Mouse (Mus musculus): Measurements from ENCODE around the gene Rapsn.
A peak's percentile ranks its signal among the peaks of the same experiment; 100 is the strongest.

Gene Rapsn

DNA sequence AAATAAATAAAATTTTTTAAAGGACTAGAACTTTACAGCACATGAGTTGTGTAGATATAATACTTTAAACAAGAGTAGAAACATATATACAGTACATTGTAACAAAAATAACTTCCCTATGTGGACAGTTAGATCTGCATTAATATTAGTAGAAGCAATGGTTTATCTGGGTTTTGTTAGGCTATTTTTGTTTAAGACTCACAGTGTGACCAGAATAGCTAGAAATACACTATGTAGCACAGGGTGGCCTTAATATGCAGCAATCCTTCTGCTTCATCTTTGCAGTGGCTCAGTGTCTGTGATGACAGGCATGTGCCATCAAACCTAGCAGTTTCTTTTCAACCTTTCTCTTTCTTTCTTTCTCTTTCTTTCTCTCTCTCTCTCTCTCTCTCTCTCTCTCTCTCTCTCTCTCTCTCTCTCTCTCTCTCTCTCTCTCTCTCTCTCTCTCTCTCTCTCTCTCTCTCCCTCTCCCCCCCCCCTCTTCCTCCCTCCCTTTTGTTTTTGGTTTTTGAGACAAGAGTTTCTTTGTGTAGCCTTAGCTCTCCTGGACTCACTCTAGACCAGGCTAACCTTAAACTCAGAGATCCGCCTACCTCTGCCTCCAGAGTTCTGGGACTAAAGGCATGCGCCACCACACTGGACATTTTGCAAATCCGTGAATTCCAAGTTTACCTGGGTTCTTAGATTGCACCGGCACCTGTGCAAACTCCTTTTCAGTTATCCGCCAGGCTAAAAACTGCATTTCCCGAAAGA lies 17.9 kb downstream of the Rapsn start:
- DNase-seq (ENCODE audit: low spot score in 2 of 2), result no peak

DNA sequence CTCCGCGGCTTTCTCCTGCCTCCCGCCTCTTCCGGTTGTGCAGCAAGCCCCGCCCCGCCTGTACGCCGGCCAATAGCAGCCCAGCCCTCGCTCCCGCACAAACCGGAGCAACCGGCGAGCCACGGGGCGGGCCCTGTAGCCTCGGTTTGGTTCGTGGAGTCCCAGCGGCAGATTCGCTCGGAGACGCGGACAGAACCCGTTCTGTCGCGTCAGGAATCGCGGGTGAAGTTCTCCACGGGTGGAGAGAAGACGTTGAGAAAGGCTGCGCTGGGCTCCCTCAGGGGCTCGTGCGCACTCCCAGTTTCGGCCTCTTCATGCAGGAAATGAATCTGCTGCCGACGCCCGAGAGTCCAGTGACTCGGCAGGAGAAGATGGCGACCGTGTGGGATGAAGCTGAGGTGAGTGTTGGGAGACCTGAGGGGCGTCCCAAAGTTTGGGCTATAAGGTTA lies 18.5 kb downstream of the Rapsn start, which contains the start of gene Psmc3:
Gene Psmc3, plus strand, starts transcription at position 76 of the 449 bp plus-strand sequence.
- peak; percentile 89 for DNase-seq (ENCODE audit: low spot score in 2 of 2)

DNA sequence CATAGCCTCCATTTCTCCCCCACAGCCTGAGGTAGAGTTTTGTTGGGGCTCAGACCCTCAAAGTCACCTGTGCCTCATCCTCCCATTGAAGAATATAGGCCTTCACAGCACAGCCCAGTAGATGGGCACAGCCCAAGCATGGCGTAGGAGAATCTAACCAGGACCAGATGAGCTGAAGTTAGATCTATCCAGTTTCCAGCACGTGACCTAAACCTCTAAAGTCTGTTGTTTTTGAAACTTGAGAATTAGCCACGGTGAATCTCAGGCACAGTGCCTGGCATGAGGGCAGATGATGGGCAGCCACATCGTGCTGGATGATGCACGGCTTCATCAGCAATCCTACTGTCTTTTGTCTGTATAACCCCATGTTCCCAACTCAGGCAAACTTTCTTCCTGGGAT lies 23.0 kb downstream of the Rapsn start:
- DNase-seq (ENCODE audit: low spot score in 2 of 2), result no peak

DNA sequence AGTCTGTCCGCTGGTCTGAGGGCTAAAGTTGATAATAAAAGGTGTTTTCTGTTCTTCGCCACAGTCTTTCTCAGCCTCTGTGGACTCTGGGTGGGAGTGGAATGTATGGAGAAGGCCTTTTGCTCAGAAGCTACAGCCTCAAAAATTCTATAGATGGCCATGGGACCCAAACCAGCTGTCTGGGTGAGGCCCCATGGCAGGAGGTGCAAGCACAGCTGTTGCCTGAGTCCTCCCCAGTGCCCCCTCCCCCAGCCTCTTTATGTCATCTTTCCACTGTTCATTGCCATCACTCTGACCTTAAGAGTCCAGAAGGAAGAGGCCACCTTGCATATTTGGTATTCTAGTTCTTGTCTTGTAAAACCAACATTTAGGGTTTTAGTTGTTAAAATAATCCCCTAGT lies 24.0 kb downstream of the Rapsn start:
- DNase-seq (ENCODE audit: low spot score in 2 of 2), result no peak

DNA sequence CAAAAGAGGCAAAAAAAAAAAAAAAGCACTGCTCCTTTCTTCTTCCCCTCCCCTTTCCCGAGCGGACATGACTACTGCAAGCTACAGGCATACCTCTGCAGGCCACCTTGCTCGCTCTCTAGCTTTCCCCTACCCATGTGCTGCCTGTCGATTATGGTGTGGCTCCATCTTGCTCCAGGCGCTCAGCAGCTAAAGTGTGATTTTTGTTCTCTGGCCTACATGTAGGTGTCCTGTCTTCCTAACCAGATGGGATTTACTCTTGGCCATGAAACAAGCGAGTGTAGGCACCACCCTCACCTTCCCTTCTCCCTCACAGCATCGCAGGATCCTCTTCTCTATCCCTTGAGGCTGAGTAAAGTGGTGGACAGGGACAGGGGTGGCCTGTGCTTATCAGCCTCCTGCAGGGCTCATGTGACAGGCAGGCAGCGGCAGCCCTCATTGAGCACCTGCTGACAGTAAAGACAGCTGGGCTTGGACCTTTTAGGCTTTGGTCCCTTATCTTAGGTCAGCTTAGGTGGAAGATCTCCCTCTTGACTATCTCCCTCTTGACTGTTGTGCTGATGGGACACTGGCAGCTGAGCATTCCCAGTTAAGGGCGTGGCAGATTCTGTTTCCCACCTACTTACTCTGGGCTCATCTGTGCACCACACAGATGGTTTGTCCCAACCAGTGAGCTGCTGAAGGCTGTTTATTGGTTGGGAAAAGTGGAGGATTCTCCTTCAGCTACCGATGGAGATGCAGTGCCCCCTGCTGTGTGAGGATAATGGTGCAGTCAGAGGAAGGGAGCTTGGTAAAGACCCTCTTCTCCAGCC lies 25.3 kb downstream of the Rapsn start:
- peak; percentile 67 to 71 for DNase-seq (ENCODE audit: low spot score in 2 of 2)

DNA sequence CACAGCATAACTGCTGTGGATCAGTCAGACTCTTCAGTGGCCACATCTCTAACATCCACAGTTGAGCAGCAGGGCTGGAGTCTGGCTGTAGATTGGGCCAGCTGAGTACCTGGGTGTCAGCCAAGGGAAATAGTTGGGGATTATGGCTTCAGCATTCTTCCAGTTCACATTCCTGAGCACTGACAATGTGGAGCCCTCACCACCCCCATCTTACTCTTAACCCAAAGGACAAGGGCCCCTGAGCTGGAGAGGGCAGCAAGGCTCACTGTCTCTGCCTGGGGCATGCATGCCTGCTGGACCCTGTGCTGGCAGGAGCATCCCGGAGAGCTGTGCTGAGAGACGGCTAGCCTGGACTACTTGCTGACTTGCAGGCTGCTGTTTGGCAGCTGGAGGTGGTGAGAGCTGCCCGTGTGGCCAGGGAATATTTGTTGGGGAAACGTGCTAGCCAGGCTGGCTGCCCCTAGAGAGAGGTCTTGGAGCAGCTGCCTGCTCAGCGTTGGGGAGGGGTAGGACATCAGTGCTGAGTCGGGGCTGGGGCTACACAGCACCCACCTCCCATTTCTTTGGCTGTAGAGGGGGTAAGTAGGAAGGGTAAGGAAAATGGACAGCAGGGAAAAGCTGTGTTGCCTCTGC lies 26.5 kb downstream of the Rapsn start:
- DNase-seq (ENCODE audit: low spot score in 2 of 2), result no peak

DNA sequence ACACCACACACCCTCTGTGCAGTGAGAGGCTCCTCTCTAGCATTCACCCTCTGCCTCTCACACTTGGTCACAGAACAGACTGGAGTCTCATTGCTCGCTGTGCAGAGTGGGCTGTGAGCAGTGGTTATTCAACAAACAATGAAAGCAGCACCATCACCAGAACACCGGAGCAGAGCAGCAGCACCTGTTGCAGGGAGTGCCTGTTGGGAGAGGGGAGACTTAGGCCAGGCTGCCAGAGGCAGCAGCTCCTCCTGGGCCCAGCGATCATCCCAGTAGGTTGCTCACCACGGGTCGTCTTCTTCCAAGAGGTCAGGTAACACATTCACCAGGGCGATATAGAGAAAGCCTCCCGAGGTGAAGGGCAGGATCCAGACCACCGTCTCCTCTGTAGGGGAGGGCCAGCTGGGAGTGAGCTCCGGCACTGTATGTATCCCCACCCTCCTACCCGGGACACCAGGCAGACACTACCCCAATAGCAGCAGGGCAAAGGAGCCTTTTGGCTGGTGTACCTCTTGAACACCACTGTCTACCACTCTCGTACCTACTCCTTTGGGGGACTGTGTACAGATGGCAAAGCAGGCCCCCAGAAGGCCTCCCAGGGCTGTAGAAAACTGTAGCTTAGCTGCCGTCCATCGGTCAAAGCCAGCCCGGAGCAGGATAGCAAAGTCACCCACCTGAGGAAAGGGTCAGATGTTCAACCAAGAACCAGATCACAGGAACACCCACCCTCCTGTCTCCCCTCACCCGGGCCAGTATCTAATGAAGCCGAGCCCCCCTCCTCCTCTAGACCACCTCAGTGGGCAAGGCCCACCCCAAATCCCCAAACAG lies 27.6 kb downstream of the Rapsn start:
- DNase-seq (ENCODE audit: low spot score in 2 of 2), result no peak

DNA sequence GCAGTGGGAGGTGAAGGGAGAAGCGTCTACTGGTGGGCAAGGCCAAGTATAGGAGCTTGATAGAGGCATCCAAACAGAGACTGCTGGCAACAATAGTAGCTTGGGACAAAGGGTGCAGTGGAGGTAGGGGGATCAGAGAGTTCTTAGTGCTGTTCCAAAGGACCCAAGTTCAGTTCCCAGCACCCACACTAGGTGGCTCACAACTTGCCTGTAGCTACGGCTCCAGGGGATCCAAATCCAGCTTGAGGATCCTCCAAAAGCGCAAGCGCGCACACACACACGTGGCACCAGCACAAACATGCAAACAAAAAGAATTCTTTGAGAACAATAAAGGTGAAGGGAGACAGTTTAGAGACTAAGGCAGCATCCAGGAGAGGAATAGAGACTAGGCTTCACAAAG lies 28.8 kb downstream of the Rapsn start:
- DNase-seq (ENCODE audit: low spot score in 2 of 2), result no peak

DNA sequence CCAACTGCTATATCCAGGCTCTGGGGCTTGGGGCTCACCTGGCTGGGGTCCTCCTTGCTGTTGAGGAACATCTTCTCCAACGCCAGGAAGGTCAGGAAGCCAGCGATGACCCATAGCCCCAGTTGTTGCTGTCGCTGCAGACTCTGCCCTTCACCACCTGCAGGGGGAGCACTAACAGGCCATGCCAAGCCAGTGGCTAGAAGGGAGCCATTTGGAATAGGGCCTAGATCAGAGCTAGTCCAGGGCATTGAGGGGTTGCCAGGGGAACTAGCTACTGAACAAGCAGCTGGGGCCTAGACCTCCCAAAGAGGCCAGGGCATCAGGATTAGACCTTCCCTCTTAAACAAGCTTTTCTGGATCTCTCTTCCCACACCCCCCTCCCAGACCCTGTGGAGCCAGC lies 30.1 kb downstream of the Rapsn start:
- DNase-seq (ENCODE audit: low spot score in 2 of 2), result no peak

DNA sequence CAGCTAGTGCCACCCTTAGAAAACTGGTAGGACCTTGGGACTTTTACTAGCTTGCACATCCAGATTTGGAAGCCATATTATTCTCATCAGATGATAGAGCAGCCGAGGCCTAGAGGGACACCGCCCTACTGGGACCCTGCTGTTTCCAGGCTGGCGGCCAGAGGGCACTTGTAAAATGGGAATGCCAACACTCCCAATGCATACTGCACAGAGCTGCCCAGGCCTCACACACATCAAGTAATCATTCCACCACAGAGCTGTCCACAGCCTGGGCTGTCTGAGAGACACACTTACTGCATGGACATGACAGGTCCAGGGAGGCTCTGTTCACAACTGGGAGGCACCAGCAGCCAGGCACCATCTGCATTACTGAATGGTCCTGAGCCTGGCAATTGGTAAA lies 31.0 kb downstream of the Rapsn start:
- no peak for DNase-seq (ENCODE audit: low spot score in 2 of 2)

DNA sequence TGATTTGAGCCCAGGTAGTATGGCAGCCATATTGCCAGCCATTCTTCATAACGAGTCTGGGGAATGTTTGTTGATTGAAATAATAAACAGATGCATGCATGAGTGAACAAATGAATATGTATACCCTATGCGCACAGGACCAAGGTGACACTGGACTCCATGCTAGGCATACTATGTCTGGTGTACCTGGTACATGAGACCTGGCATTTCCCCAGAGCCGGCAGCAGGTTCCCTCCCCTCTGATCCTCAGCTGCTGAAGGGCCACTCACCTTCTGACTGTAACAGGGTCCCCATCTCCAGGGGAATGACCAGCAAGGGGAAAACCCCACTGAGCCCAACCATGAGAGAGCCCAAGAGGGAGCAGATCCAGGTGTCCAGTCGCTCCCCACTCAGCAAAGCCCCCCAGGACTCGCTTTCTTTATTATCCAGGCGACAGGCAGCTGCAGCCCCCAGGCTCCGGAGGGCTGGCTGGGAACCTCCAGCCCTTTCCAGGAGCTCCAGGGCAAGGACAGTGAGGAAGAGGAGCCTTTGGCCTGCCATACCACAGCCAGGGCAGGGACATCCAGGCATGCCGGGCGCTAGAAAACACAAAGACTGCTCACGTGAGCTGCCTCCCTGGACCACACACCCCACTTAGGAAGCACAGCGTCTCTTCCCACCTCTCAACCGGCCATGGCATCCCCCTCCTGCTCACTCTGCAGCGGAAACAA lies 32.9 kb downstream of the Rapsn start:
- no peak for DNase-seq (ENCODE audit: low spot score in 2 of 2)

DNA sequence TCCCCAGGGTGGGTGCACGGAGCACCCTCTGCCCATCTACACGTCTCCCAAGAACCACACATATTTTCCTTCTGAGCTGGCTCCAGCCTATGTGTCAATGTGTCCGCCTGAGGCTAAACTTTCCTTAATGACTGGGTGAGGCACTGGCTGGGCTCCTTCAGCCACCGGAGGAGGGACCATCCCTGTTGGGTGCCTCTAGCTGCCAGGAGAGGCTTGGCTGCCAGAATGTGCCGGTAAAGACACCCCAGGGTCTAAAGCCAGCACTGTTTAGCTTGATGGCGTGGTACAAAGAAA lies 33.4 kb downstream of the Rapsn start:
- no peak for DNase-seq (ENCODE audit: low spot score in 2 of 2)

DNA sequence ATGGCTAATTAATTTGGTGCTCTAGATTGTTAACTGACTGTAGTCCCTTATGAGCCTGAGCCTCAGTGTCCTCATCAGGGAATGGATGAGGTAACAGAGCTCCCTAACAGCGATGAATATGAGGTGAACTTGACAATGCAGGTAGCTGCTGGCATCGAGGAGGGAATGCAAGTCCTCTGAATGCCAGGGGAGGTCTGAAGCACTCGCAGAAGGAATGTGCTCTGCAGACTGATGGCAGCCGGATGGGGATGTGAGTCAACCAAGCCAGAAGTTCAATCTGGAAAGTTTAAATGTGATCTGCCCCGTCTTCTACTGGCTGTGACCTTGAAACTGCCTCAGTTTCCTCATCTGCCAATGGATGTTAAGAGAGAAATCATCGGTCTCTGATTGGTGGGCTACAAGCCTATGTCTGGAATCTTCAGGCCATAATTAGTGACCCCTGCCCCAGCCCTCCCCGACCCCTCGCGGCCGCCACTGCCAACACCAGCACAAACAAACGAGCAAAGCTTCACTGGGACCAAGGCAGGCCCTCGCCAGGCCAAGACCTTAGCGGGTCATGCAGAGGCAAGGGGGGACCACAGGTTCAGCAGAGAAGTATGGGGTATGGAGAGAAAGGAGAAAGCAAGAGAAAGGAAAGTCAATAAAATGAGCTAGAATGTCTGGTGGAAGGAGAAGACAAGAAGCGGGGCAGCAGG lies 34.0 kb downstream of the Rapsn start:
- no peak for DNase-seq (ENCODE audit: low spot score in 2 of 2)

DNA sequence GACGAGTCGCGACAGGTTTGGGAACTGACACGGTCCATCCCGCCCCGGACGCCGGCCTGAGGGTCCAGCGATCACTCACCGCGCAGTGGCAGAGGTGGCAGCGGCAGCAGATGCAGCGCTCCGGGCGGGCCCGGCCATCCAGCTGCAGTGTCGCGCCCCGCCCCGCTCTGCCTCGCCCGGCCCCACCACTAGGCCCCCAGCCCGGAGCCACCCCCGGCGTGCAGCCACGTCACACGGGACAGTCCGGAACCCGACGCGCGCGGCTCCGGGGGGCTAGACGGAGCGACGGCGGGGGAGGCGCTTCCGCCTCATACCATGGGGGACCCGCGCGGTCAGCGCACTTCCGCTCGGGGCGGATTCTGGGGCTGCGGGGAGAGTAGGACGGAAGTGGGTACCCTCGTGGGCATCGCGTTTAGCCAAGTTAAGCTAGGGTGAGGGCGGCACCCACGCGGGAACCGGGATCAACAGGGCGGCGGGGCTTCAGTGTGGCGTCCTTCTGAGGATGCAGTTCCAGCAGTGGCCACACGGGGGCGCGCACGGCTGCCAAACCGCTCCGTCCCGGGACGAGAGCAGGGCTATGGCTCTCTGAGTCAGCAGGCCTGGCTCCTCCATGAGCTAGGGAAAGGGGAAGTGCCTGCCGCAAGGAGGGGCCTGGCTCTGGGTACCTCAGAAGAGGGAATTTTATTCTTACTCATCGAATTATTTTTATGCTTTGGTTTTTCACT lies 34.8 kb downstream of the Rapsn start, which contains the start of gene Slc39a13:
Gene Slc39a13, minus strand, starts transcription at position 342 of the 725 bp plus-strand sequence.
- peak; percentile 95 to 99 for DNase-seq (ENCODE audit: low spot score in 2 of 2)

DNA sequence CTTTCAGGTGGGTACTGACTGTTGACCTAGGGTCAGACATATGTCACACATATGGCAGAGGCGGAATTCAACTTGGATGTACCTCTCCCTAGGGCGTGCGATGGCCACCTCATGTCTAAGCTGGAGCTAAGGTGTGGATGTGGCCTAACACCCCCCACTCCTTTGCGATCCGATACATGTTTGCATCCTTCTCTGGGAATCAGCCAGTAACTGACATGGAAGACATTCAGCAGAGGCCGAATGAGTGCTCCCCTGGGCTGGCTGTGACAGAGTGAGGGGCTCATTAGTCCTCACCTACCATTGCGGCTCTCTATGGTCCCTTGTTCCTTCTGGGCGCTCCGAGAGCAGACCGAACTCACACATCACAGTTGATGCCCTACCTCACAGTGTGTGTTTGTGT lies 35.6 kb downstream of the Rapsn start:
- no peak for DNase-seq (ENCODE audit: low spot score in 2 of 2)

DNA sequence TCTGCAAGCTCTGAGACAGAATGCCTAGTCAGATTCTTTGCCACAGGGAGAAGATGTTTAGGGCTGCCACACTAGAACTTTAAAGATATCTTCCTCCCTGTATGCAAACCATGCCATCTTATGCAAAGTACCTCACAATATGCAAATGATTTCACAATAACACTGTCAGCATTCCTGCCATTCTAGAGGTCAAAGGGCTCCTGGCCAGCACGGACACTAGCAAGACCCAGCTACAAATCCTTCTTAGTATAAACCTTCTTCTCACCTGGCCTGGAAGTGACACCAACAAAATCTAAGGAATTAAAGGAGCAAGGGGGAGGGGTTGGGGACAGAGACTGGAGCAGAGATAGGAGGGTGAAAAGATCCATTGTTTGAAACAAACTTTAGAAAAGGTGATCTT lies 36.7 kb downstream of the Rapsn start:
- no peak for DNase-seq (ENCODE audit: low spot score in 2 of 2)

DNA sequence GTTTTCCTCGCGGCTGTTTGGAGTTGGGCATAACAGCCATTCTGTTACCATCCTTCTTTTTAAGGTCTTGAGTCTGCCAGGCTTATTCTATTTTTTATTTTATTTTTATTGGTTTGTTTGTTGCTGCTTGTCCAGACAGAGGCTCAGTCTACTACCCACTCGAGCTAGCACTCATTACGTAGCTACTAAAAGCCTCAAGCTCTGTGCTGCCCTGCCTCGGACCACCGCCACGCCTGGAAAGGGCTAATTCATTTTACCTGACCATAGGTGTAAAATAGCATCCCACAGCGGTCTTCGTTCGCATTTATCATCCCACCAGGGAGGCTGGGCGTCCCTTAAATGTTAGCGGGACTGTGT lies 42.5 kb downstream of the Rapsn start:
- DNase-seq (ENCODE audit: low spot score in 2 of 2), result no peak

DNA sequence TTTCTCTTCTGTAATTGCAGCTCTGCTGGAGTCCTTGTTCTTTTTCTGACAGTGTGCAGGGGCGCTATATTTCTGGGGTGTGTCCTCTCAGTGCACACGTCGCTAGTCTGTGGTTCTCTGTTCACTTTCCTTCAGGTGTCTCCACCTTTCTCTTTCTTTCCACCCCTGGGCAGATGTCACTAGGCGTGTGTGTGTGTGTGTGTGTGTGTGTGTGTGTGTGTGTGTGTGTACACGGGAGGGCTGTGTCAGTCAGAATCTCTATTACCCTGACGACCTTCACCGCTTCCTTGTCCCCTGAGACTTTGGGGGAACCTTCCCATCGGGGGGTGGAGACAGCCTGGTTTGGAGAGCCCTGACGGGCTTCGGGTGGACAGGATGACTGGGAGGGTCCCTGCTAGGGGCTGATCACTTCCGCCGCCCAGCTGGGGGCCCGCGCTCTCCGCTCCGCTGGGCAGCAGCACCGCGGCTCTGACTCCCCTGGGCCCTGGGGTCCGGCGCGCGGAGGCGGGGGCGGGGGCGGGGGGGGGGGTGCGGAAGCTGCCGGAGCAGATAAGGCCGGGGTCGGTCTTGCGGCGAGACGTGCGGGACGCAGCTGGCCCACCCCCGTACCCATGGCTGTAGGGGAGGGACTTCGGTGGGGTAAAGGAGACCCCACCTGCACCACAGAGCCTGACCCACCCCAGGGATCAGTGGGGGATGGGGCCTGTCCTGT lies 43.0 kb downstream of the Rapsn start:
- no peak for DNase-seq (ENCODE audit: low spot score in 2 of 2)

DNA sequence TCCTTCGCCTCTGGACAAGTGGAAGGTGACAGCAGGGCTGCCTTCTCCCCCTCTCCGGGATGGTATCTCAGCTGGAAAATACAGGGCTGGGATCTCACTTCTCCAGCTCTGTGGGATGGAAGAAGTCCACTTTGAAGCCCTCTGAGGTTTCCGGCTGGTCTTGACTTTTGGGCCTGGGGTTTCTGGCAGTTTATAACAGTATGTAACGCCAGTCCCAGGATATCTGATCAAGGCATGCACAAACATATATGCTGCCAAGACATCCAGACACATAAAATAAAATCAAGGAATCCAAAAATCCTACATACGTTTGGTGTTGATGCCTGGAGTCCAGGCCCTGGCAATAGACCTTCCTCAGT lies 43.6 kb downstream of the Rapsn start:
- DNase-seq (ENCODE audit: low spot score in 2 of 2), result no peak

Measured in frontal cortex, postnatal 25 days (tissue).